Mouse (Mus musculus) testis, adult 2 months (tissue): ENCODE results near the gene Zfp750. TPM values are rescaled to one million over a fixed set of nuclear protein-coding genes. Genes with fewer than 3 reads are reported as not detected.

Experiments used
- H3K27ac ChIP-seq: fragments of 200-500 bp; 2 replicates; pipeline ENCODE4 v1.5.1; 2012; ENCODE audit warnings: low read depth, low read length; ENCODE audit not compliant: control insufficient read depth, insufficient read depth
- H3K27me3 ChIP-seq: fragments of 200-500 bp; 2 replicates; pipeline ENCODE4 v1.6.1; 2012; ENCODE audit warnings: mild to moderate bottlenecking, low read length, moderate library complexity; ENCODE audit not compliant: control insufficient read depth, insufficient read depth
- H3K36me3 ChIP-seq: fragments of 200-500 bp; 2 replicates; pipeline ENCODE4 v1.6.1; 2012; ENCODE audit warnings: mild to moderate bottlenecking, low read length; ENCODE audit not compliant: control insufficient read depth, insufficient read depth
- H3K4me1 ChIP-seq: fragments of 200-500 bp; 2 replicates; pipeline ENCODE4 v1.6.1; 2012; ENCODE audit warnings: low read length; ENCODE audit not compliant: control insufficient read depth, insufficient read depth
- H3K4me3 ChIP-seq: fragments of 200-500 bp; 2 replicates; pipeline ENCODE4 v1.5.1; 2012; ENCODE audit warnings: low read depth, mild to moderate bottlenecking, low read length, moderate library complexity, mixed read lengths; ENCODE audit not compliant: control insufficient read depth
- CTCF ChIP-seq: fragments of 200-500 bp; IDR thresholded peaks from 2 replicates; pipeline ENCODE4 v1.5.1; 2012; ENCODE audit warnings: low read depth, mild to moderate bottlenecking, inconsistent platforms, low read length, moderate library complexity; ENCODE audit not compliant: control insufficient read depth, insufficient read depth, insufficient replicate concordance
- POLR2A ChIP-seq: fragments of 200-500 bp; IDR thresholded peaks from 2 replicates; pipeline ENCODE4 v1.6.1; 2012; ENCODE audit warnings: low read depth, mild to moderate bottlenecking, inconsistent platforms, low read length, moderate library complexity; ENCODE audit not compliant: control insufficient read depth
- polyA plus RNA-seq: library from polyadenylated mRNA; depleted of rRNA; stranded (reverse); fragments of >200 nt; gene quantifications from 2 replicates; pipeline ENCODE4 v1.2.3, GENCODE M21; 2012; rRNA removed

The Zfp750 gene
- polyA plus RNA-seq, 1 experiment: 0.23 TPM

GRCm38 (mm10) chr11:121474831-121475230 is 44.3 kb downstream of the Zfp750 start:
- no peak overlapping the region for H3K4me3 ChIP-seq
- peaks cover 2% of the 10 kb centered on the region; the same call in 1 of the 2 replicates for H3K36me3 ChIP-seq
- TF ChIP-seq CTCF: no peak
- TF ChIP-seq POLR2A: 0 out of 2 replicates have a peak, but pooled peaks have one; percentile 2

GRCm38 (mm10) chr11:121467408-121467807 is 51.7 kb downstream of the Zfp750 start:
- peaks cover 10% of the 10 kb centered on the region for H3K4me1 ChIP-seq
- H3K27ac ChIP-seq: no peak overlapping the region
- no peak overlapping the region for H3K4me3 ChIP-seq
- H3K27me3 ChIP-seq: no peaks in the 10 kb centered on the region
- no peak for TF ChIP-seq POLR2A
- TF ChIP-seq CTCF: no peak
- no peaks in the 10 kb centered on the region for H3K36me3 ChIP-seq

More at GRCm38 (mm10) chr11:121474831-121475230, 44.3 kb downstream of the Zfp750 start:
- Histone ChIP-seq H3K27ac (no peak overlapping the region), H3K27me3 (no peaks in the 10 kb centered on the region), H3K4me1 (peaks cover 10% of the 10 kb centered on the region)

Other genes with a start within 250 kb of the Zfp750 start
- 26.7 and 27.9 TPM in 2 replicates for gene Wdr45b, start 164.9 kb downstream of the Zfp750 start, polyA plus RNA-seq
- gene Rab40b, start 131.1 kb downstream of the Zfp750 start, polyA plus RNA-seq: 0.32 and 0.47 TPM in 2 replicates
- 7.1 and 8.0 TPM in 2 replicates for gene Fn3krp, start 97.9 kb downstream of the Zfp750 start, polyA plus RNA-seq
- 0.09 and 0.11 TPM in 2 replicates for gene Fn3k, start 84.4 kb downstream of the Zfp750 start, polyA plus RNA-seq
- 22.4 and 23.4 TPM in 2 replicates for gene Tbcd, start 67.4 kb downstream of the Zfp750 start, polyA plus RNA-seq
- 7.6 and 9.1 TPM in 2 replicates for gene B3gntl1, start 153.8 kb upstream of the Zfp750 start, polyA plus RNA-seq
- 3.0 and 4.5 TPM in 2 replicates for gene Metrnl, start 182.2 kb upstream of the Zfp750 start, polyA plus RNA-seq